Mouse (Mus musculus): ENCODE results near the gene Akap8.

Akap8 gene

DNA sequence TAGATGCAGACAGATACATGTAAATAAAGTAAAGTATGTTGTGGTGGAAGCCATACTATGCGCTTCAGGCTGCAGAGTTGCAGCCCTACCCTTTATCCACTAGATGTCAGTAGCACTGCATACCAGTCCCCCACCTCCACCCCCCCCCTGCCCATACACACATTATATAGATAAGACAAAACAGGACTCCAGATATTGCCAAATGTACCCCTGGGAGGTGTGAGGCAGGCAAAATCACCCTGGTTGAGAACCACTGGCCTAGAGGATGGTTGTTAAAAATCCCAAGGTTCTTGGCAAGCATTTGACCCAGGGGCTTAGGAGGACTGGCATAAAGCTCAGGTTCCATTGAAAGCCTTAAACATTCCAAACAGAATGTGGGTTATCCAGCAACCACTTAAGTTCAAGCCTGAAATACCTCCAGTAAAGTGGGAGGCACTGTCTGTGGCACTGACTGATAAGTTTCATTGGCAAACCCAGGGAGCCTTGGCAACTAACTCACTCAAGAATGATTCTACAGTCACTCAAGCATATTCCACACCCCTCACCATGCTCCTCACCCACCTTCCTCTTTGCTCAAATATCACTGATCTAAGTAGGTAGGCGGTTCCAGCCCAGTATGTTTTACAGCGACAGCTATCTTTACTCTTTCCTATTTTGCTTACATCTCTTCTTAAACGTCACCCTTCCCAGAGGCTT, 28.1 kb upstream of the Akap8 start:
- DNase-seq (ENCODE audit: inconsistent ontology term): peak; percentile 61

DNA sequence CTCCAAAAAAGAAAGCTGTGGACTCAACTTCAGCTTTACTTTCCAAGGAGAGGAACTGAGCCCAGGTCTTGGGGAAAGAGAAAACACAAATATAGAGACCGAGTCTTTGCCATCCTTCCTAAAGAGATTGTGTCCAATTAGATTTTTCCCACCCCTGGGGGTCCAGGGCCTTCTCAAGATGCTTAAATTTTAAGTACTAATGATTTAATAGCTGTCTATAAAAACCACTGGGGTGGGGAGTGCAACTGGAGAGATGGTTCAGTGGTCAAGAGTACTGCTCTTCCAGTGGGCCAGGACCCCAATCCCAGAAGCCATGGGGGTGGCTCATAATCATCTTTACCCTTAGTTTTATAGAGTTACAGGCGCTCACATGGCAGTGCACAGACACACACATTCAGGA, 27.4 kb upstream of the Akap8 start:
- DNase-seq (ENCODE audit: inconsistent ontology term): no peak

- no peak for DNase-seq (ENCODE audit: inconsistent ontology term)
Measured at GRCm38 (mm10) chr17:32341102-32341501, 20.1 kb upstream of the Akap8 start.

- no peak for DNase-seq (ENCODE audit: inconsistent ontology term)
Measured at GRCm38 (mm10) chr17:32340110-32340509, 19.1 kb upstream of the Akap8 start.

DNA sequence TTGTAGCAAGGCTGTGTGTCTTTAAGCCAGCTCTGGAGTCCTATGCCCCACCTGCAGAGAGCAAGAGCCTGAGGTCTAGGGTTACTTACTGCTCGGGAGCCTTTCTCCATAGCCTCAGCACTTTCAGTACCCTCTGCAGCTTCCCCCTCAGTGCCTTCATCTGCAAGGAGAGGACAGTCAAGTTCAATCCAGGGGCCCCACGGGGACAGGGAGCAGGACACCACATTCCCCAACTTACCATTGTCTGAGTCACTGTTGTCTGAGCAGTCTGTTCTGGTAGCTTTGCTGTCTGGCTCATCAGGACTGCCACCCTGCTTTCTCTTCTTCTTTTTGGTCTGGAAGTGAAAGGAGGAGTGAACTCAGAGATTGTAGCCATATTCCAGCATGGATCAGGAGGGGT, 14.8 kb upstream of the Akap8 start:
- DNase-seq (ENCODE audit: inconsistent ontology term): peak; percentile 22

DNA sequence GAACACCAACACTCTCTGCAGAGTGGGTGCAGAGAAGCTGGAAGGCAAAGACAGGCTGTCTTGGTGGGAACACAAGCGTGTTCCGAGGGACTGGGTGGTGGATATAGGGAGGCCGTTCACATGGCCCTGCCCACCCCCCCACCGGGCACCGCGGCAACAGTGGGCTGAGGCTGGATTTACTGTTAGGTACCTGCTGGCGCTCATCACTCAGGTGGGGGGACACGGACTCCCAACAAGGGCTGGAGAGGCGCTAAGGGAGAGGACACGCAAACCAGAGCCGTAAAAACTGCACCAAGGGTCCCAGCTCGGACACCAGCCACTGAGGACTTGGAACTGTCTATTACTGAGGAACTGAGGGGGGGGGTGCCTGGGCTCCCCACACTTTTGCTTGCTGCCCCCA, 13.9 kb upstream of the Akap8 start:
- no peak for DNase-seq (ENCODE audit: inconsistent ontology term)

DNA sequence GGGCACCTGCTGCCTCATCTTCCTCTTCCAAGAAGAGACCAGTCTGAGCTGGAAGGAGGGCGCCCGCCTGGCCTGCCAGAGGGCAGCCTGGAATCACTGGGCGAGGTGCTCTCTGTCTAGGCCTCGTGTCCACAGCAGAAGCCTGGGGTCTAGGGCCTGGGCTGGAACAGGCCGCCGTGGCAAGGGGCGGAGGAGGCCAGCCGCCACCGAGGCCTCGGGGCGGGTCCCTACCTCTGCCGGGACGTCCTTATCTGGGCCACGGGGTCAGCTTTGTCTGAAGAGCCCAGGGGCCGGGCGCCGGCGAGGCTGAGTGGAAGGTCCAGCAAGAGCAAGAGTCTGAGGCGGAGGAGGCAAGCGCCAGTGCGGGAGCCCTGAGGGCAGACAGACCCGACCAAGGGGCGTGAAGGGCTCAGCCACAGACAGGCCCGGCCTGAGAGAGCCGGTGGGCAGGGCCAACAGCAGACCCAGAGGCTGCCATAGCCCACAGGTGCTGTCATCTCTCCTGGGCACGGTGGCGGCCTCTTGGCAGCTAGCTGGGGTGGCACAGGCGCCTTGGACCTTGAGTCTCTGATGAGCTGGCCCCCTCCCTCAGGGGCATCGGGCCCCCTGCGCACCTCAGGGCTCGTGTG, 12.8 kb upstream of the Akap8 start:
- no peak for DNase-seq (ENCODE audit: inconsistent ontology term)

GRCm38 (mm10) chr17:32327501-32327900, 6.5 kb upstream of the Akap8 start:
- no peak for DNase-seq (ENCODE audit: inconsistent ontology term)

DNA sequence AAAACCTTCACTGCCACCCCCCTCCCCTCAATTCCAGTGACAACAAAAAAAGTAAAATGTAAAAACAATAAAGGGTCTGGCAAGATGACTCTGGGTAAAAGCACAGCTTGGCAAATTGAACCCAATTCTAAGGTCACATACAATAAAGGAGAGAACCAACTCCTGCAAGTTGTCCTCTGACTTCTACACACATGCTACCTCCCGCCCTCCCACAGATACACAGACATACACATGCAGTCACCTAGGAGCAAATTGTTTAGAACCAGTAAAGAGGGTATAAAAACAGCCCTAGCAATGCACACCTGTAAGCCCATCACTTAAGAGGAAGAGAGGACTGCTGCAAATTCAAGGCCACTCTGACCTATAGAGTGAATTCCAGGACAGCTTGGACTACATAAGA, 1.8 kb upstream of the Akap8 start:
- DNase-seq (ENCODE audit: inconsistent ontology term): no peak

- no peak for DNase-seq (ENCODE audit: inconsistent ontology term)
Measured at GRCm38 (mm10) chr17:32321836-32322235, 798 bp upstream of the Akap8 start.

- DNase-seq (ENCODE audit: inconsistent ontology term): no peak
Measured at GRCm38 (mm10) chr17:32321390-32321734, 324 bp upstream of the Akap8 start.

DNA sequence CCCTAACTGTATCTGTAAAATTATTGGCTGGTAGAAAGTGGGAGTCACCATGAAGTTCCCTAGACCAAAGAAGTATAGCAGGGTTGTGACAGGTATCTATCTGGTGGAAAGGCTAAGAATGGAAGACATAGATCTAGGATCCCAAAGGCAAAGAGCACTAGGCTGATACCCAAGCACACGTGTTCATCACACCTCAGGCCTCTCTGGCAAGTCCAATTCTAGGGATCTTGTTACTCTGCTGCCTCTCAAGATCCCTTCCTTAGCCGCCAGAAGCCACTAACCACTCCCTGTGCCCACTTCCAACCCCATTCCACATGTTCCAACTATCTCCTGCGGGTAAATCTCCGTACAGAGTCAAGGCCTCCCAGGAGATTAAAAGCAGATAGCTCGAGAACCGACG, 1.1 kb downstream of the Akap8 start:
- no peak for DNase-seq (ENCODE audit: inconsistent ontology term)

DNA sequence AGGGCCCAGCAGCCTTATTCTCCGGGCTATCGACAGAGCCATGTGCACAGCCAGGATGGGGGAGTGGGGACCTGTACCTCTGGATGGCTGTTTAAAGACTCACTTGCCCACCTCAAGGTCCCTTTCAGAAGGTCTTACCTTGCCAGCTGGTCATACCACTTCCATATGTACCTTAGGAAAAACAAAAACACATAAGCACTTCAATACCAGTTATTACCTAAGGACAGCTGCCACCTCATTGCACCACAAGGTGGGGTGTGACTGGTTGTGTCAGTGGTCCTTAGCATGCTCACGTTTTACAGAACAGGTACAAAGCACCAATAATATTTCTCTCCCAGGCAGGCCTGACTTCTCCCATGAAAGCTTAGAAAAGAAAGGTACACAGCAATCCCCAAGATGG, 3.3 kb downstream of the Akap8 start:
- no peak for DNase-seq (ENCODE audit: inconsistent ontology term)

GRCm38 (mm10) chr17:32317032-32317431, 4.0 kb downstream of the Akap8 start:
- DNase-seq (ENCODE audit: inconsistent ontology term): no peak

DNA sequence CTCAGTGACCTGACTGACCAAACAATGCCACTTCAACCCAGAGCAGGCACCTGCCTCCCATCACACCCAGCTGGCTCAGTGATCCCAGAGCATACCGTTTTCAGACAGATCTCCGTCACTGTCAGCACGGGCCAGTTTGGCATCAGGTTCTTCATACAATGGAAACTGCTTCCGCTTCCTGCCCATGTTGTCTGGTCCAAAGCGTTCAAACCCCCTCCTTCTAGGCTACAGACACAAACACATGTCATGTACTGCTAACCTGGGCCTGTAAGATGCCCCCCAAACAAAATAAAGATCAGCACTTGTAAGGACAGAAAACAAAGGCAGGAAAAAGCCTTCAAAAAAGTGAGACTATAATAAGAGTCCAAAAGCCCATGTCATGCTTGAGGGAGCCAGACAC, 5.5 kb downstream of the Akap8 start:
- DNase-seq (ENCODE audit: inconsistent ontology term): no peak

- no peak for DNase-seq (ENCODE audit: inconsistent ontology term)
Measured at GRCm38 (mm10) chr17:32313892-32314291, 7.1 kb downstream of the Akap8 start.

GRCm38 (mm10) chr17:32312801-32313200, 8.2 kb downstream of the Akap8 start:
- DNase-seq (ENCODE audit: inconsistent ontology term): no peak

GRCm38 (mm10) chr17:32307963-32308362, 13.1 kb downstream of the Akap8 start:
- DNase-seq (ENCODE audit: inconsistent ontology term): no peak

DNA sequence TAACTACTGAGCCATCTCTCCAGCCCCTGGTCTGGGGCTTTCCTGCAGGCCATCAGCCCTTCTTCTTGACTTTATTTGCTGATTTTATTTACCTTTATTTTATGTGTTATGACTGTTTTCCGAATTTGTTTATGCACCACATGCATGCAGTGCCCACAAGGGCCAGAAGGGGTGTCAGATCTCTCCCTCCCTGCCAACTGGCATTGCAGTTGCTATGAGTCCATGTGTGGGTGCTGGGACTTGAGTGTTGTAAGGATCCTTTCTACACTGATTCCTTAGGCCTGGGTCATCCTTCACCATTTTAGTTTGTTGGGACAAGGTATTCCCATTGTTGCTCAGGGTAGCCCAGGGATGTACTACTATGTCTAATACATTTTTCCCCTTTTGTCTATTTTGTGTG, 22.9 kb downstream of the Akap8 start:
- no peak for DNase-seq (ENCODE audit: inconsistent ontology term)

DNA sequence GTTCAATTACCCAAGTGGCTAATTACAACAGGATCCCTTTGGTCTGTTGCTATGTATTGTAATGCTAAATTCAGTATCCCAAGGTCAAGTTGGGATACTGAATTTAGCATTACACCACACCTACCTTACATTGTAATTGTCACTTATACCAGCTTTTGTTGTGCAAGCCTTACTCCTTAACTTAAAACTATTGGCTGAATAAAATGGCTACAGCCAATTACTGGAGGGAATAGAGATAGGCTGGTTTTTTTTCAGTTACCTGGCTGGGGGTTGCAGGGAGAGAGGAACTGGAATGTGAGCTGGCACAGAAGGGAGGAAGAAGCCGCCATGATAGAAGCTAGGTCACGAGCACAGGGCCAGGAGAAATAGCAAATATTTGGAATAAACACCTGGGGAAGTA, 25.1 kb downstream of the Akap8 start:
- no peak for DNase-seq (ENCODE audit: inconsistent ontology term)

GRCm38 (mm10) chr17:32295160-32295559, 25.9 kb downstream of the Akap8 start:
- no peak for DNase-seq (ENCODE audit: inconsistent ontology term)

DNA sequence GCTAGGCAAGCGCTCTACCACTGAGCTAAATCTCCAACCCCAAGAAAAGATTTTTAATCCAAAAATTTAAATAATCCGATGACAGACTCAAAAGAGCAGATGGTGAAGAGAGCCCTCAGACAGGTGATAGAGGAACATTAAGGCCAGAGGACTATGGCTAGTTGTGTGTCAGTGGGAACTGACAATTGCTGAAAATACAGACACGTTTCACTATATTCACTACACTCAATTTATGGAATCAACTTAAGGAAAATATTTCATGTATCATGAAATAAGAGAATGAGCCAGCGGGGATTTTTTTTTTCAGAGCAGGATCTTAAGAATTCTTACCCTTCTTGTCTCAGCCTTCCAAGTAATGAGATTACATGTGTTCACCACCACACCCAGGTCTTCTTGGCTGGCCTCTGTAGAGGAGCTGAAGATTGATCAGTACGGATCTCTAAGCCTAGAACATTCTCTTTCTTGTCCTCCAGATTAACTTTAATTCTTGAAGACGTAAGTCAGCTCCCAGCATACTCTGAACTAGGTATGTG, 35.8 kb downstream of the Akap8 start:
- DNase-seq (ENCODE audit: inconsistent ontology term): no peak

DNA sequence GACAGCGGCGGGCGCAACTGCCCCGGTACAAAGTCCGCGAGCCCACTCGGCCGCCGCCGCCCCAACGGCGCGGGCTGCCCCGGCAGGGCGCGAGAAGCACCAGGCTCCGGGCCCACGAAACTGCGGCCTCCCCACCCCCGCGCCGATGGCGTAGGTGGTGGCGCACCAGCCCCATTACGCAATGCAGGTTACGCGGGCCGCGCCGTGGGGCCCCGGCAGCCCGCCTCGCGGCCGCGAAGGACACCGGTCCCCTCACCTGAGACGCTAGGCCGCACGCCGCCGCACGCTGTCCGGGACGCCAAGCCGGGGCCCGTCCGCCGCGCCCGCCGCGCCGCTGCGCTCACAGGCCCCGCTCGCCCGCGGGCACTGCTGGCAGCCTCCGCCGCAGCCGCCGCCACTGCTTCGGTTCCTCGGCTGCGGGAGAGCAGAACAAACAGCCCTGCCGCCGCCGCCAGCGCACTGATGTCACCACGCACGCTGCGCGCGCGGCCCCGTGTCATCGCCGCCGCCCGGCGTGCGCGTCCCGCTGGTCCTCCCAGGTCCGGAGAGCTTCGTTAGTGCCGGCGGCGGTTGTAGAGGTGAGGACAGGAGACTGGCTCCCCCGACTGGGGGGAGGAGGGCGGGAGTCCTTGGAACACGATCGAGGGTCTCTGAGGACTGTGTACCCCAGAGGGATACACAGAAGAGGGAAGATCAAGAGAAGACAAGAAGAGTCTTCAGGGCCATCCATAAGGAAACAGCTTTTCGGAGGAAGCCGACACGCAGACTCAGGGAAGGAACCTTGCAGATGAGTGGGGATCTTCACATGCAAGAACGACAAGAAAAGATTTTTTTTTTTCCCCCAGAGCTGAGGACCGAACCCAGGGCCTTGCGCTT, 36.5 kb downstream of the Akap8 start, which contains the start of gene Brd4:
Gene Brd4, minus strand, starts transcription at position 461 of the 876 bp plus-strand sequence.
- DNase-seq (ENCODE audit: inconsistent ontology term): peak; percentile 93

Measured in Muller cell, postnatal 12 days (primary cell).